Mouse (Mus musculus) gastrocnemius, postnatal 36 days (tissue): ENCODE results near the gene Gm37240. TPM values are rescaled to one million over a fixed set of nuclear protein-coding genes. Genes with fewer than 3 reads are reported as not detected.
A peak's percentile ranks its signal among the peaks of the same experiment; 100 is the strongest.
"Not testable (repeated sequence)": the region's sequence is repeated elsewhere in the genome, so short reads cannot be mapped to it uniquely, and the experiment has no call there.

Source experiments
- DNase-seq, 2 experiments: peaks; one replicate each; pipeline ENCODE4 v3.0.0; 2022
- intact Hi-C: fragments of 180-260 bp; cut with DNase I; formaldehyde crosslinking; loops from one replicate; pipeline ENCODE4 v1.15.1; 2025
- total RNA-seq, 2 experiments: library from RNA; stranded (reverse); gene quantifications; 2 replicates each; pipeline ENCODE4 v1.2.3; 2021

The Gm37240 gene
- total RNA-seq, 2 experiments from 2014 or later = 35.6 to 41.7 TPM

DNA sequence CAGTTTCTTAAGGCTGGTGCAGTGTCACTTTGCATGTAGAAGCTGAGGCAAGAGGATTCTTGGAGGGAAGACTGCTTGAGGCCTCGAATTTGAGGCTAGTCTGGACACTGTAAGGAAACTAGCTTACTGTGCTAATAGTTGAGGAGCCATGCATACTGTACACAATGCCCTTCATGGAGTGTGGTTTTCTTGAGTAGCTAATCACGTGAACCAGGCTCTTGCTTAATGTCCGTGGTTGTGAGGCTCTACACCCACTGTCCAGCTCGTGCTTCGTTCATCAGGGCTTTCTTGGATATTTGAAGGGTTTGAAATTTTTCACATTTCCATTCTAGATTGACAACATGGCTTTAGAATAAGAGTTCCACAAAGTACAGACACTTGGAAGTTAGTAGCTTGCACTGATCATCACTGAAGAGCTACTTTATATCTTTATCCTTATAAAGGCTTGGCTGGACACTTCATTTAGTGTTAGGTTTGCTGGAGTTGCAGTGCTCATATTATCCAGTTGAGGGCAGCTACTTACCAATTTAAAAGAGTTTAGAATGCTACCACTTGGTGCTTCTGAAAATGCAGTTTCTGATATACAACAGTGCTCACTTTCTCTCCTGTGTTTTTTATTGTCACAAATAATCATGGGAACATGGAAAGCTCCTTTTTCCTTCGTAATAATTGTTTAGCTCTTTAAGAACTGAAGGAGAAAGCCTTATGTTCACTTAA is 965.5 kb downstream of the Gm37240 start:
- DNase-seq = no peak

DNA sequence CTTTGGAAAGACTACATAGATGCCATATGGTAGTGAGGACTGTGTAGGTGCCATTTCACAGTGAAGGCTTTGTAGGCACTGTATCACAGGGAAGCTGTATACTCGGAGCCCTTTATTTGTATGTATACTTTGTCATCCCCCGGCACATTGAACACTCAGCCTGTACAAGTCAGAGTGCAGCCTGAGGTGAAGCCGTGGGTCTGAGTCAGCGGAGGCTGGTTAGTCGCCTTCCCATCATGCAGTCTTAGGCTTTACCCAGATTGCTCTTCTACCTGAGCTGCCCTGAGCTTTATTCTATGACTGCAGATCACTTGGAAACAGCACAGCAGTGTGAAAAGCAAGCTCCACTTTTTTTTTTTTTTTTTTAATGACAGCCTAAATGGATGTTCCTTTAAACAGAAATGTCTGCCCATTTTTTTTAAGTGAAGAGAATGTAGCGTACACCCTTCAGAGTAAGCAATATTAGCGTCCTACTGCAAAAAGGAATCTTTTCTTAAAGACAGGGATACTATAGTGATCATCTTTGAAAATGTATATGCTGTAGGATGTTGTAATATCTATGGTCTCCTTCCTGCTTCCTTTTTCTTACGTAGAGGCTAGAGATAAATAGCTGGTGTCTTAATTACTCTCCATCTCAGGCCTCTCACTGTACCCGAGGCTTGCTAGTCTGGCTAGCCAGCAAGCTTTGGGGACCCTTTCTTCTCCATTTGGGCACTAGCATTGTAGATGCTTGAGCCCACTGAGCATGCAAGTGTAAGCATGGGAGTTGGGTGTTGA is 969.2 kb downstream of the Gm37240 start:
- intact Hi-C loops = loop anchor here (10.0 kb wide), 1 partner anchor 1217 kb away; no protein-coding TSS in a partner anchor

More for the DNA sequence above, 965.5 kb downstream of the Gm37240 start:
- intact Hi-C loops = loop anchor here (5.0 to 10.0 kb wide), 4 partner anchors 355 to 1003 kb away; partner anchors contain the start of gene Gatb

DNA sequence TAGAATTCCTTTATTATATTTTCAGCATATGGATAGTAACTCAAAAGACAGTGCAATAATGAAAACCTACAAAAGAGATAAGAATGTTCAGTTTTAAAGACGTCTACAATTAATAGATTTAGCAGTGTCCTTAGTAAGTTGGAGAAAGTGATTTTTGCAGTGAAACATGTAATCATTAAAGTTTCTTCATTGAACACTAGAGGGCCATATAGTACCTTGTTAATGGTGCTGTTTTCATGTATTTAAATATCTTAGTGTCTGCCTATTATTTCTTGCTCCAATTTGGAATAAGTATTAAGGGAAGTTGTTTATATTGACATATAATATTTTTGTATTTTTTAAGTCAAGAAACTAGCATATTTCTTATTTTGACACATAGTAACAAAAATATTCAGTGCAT is 973.0 kb downstream of the Gm37240 start:
- intact Hi-C loops = loop anchor here (10.0 kb wide), 1 partner anchor 1221 kb away; no protein-coding TSS in a partner anchor
- no peak for DNase-seq

More for the DNA sequence above, 969.2 kb downstream of the Gm37240 start:
- DNase-seq = no peak

DNA sequence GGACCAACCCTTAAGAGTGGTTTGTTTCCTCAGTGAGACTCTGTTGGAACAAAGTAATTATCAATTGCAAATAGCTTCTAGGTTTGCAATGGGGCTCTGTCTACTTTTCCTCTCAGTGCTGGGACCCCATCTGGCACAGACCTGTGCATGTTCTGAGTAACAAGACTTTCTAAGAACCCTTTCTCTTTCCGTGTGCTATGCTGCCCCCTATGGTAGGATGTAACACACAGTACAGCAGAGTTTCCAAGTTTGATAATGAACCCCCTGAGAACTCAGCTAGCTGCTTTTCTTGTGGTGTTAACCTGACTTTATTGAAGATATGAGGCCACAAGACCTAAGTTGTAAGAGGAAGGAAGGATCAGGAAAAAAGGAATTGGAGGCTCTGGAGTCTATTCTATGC is 980.8 kb downstream of the Gm37240 start:
- intact Hi-C loops = loop anchor here (5.0 to 10.0 kb wide), 3 partner anchors 214 to 562 kb away; no protein-coding TSS in a partner anchor
- no peak for DNase-seq

DNA sequence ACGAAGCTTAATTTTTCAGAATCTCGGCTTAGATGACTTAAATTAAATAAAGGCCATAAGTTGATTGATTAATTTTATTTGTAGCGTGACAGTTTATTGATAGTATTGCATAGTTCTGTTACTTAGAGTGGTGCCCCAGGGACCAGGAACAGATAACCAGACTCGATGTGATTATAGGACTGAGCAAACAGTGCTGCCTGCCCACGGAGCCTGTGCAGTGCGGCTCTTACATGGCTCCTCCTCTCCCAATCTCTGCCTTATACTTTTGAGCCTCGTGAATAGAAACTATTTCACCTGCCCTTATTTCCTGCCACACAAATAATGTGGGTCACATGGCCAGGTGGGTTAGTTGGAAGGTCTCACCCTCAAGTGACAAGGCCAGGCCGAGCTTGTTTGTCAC is 989.4 kb downstream of the Gm37240 start:
- intact Hi-C loops = no loop called here
- no peak for DNase-seq

DNA sequence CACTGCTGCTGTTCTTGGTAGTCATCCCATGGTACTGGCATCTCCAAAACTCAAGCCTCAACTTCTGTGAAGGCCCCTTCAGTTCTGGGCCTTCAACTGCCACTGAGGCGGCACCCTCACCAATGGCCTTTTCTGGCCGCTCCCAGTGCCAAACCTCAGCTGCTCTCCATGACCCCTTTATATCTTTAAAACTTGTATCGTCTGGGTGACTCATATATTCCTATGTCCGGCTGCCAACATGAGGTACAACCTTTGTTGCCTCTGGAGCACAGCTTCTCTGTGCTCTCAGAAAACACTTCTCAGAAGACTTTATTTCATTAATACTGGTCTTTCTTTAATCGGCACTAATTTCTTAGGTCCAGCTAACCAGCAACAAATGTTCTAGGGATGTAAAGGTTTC is 996.3 kb downstream of the Gm37240 start:
- intact Hi-C loops = no loop called here
- no peak for DNase-seq

DNA sequence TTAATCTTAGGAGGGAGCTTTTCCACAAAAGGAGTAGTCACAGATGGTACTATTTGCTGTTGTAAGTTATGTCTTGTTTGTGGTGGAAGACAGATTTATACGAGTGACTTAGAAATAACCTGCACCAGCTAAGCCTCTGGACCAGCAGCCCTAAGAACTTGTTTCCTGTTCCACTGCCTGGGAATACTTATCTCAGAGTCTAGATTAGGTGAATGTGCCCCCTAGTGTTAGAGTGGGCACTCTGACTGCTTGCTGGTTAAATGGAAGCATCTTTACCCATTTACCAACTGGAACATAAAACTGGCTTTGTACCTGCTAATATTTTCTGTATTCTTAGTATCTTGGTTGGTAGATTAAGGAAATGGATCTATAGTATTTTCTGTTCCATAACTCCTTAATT is 997.7 kb downstream of the Gm37240 start:
- intact Hi-C loops = no loop called here
- DNase-seq = no peak

DNA sequence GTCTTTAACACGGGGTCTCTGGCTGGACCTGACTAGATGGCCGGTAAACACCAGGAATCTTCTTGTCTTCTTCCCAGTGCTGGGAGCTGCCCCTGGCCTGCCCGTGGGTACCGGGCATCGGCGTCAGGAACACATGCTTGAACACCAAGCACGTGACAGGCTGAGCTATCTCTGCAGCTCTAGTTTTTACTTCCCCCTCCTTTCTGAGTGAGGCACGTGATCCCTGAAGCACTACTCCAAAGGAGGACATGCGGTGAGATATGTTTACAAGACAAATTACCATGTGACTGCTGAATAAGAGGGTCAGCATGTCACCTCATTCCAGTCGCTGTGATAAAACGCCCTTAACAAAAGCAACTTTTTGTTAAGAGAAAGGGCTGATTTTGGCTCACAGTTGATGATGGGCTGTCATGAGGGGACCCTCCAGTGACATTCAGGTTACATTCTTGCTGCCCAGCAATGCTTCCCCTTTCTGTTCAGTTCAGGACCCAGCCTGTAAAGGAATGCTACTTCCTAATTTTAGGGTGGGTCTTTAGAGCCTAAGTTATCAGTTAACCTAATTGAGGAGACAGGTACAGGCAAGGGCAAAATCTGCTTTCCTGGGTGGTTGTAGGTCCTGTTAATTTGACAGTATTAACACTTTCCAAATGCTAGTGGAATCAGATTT is 1003.4 kb downstream of the Gm37240 start:
- no peak for DNase-seq
- intact Hi-C loops = no loop called here

DNA sequence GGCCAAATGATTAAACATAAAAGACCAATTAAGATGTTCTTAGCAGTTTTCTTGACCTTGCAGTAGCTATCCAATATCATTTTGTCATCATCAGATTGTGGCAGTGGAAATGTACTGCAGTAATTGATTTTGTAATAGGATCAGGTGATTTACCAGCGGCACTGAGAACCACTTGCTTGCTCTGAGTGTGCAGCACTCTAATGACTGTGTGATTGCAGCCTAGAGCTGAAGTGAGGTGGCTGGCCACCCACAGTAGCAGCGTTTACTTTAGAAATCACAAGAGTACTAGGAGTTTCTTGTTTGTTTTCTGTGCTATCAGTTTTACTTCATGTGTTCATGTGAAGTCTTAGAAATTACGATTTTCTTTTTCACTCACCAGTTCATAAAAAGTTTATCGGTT is 1011.1 kb downstream of the Gm37240 start:
- intact Hi-C loops = no loop called here
- no peak for DNase-seq

DNA sequence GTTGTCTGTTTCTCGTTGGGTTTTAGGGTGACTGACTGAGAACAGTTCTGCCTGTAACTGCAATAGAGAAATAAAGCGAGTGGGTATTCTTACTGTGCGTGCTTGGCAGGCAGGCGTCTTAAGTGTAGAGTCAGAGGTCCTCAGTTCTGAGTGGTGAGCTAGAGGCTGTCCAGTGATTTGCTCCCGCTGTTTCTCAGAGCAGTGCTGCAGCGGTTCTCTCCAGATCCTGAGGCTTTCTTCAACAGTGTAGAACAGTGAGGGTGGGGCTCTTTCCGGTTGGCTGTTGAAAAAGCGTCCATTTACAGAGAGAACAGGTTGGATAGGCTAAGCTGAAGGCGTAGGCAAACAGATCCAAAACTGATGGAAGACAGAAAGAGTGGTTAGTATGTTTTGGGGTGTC is 1012.0 kb downstream of the Gm37240 start:
- intact Hi-C loops = no loop called here
- no peak for DNase-seq

DNA sequence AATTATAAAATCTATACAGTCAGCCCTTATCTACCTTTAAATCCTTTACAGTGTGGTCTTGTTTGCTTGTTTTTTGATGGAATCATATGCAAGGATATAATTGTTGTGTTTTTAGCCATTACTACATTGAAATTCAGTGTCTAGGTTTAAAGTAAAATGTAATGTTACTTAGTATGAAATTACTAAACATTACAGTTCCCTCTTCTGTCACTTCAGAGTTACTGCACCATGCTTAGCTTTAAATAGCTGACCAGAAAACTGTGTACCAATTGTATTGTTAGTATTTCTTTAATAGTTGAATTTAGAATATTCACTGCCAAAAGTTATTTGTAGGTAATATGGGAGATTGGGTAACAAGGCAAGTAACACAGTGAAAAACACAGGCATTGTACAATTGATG is 1017.2 kb downstream of the Gm37240 start:
- DNase-seq = no peak
- intact Hi-C loops = no loop called here

DNA sequence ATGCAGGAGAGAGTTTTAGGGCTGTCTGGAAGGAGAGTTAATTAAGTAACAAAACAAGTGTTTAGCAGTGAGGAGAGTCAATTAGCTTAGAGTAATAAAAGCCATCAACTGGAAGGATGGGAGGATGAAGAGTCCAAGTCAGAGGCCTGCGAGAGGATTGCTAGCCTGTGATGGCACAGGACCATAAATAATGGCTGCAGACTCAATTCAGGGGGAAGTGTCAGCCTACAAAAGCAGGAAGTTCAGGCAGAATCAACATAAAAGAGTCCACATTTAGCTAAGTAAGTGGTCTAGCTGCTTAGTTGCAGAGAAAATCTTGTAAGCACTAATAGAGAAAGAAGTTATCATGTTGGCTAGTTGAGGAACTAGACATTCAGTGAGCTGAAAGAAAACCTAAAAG is 1019.3 kb downstream of the Gm37240 start:
- intact Hi-C loops = no loop called here
- DNase-seq = no peak

DNA sequence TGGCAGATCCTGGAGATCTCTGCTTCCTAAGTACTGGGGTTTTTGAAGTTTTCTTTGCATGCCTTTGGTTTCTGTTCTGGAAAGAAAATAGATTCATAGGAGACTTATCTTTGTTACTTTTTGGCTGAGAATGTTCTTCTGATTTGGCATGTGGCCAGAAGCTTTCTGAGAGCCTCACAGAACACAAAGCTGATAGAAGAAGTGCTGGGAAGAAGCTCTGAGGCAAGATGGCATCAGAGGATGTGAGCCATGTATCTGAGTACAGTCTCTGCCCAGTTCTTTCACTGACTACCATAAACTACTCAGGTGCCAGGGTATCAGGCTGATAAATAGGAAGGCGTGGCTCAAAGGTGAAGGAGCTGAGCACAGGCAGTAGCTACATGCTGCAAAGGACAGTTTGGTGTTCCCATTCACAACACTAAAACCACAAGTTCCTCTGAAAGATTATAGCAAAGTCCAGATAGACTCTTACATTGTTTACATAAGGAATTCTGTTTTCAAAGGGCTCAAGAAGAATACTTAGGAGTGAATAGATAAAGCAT is 1019.8 kb downstream of the Gm37240 start:
- intact Hi-C loops = no loop called here
- DNase-seq = no peak

DNA sequence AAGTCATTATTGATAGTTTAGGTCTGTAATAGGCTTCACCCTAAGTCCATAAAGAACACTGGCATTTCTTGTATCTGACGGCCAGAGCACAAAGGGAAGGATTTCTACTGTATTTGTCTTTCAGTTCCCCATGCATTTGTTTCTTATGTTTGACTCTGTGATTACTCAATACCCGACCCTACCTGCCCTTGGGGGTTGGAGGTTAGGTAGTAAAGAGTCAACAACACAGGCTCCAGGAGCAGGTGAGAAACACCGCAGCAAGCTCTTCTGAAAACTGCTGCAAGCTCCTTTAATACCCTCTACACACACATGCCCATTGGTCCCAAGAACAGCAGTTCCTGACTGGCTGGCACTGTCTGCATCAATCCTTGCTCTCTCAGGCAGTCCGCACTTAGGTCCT is 1020.5 kb downstream of the Gm37240 start:
- DNase-seq = no peak
- intact Hi-C loops = no loop called here

DNA sequence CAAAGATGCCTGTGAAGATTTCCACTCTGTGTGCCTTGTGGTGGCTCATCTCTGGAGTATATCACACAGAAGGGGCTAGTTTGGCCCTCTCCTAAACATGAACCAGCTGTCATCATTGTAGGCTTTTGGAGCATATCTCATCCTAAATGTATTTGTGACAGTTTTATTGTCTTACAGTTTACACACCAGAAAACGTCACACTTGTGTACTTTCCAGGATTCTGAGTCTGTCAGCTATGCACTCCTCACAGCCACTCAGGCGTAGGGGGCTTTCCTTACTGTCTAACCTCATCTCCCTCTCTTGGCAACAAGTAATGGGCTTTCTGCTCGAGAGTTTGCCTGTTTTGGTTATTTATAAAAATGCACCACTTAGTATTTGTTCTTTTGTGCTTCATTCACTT is 1021.6 kb downstream of the Gm37240 start:
- intact Hi-C loops = no loop called here

DNA sequence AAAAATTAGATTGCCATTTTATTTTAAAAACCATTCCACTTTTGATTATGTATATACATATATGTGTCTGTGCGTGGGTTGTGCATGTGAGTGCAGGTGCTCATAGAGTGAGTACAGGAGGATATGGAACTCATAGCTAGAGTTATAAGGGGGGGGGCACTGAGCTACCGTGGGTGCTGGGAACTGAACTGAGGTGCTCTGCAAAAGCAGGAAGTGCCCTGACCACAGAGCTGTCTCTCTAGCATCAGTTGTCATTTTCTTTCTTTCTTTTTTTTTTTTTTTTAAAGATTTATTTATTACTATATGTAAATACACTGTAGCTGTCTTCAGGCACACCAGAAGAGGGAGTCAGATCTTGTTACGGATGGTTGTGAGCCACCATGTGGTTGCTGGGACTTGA is 1025.5 kb downstream of the Gm37240 start:
- DNase-seq, intact Hi-C loops: not testable (repeated sequence)

More for the DNA sequence above, 1021.6 kb downstream of the Gm37240 start:
- DNase-seq = no peak

DNA sequence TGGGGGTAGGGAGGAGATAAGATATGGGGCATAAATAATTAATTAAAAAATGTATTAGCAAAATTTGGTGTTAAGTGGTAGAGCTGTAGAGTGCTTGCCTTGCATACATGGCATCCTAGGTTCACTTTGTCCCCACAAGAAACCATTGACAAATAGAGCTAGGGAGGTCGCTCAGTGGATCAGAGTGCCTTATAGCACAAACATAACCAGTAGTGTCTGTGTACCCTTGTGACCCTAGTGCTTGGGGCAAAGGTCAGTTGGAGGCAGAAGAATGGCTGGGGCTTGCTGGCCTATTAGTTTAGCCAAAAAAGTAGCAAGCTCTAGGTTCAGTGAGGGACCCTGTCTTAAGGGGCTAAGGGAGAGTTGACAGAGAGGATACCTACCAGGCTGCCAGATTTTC is 1026.6 kb downstream of the Gm37240 start:
- intact Hi-C loops = no loop called here
- DNase-seq = no peak

DNA sequence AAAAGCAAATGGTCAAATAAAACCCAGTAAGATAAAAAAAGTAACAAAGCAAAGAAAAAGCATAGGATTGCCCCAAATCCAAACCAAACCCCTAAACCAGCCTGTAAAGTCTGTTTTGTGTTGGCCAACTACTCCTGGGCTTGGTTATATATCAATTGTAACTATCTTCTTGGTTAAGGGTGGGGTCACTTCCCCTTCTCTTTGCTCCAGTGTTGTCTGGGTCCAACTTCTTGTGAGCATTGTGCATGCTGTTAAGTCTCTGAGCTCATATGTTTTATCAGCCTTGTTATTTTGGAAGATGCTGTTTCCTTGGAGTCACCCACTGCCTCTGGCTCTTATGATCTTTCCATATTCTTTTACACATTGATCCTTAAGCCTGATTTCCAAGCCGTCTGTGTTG is 1032.9 kb downstream of the Gm37240 start:
- DNase-seq = no peak
- intact Hi-C loops = no loop called here

DNA sequence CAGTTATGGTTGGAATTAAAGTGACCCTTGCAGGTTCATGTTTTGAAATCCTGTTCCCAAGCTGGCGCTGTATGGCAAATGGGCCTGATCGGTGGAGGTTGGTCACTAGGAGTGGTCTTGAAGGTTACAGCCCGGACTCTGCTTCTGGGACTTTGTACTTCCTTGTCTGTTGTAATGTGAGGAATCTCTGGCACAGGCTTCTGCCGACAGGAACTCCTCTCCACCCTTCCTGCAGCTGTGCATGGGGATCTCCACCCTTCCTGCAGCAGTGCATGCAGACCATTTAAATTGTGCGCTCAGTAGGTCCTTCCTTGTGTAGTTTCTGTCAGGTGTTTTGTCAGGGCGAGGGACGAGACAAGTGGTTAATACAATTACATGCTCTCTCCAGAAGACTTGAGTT is 1034.4 kb downstream of the Gm37240 start:
- peak; percentile 4 to 18 for DNase-seq
- intact Hi-C loops = no loop called here

DNA sequence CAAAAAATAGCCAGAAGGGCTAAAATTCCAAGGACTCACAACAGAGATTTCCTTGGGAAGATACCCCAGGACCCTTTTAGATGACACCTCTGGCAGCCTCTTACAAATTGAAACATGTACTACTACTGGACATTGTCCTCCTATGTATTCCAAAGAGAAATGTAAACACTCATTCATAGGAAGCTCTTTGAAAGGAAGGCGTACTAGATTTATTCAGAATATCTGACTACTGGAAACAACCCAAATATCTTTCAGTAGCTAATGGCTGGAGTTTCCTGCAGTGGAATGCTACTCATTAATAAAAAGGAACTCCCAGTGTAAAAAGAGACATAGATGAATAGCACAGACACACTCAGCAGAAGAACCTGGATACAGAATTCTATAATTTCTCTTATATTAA is 1035.5 kb downstream of the Gm37240 start:
- intact Hi-C loops = no loop called here
- no peak for DNase-seq

DNA sequence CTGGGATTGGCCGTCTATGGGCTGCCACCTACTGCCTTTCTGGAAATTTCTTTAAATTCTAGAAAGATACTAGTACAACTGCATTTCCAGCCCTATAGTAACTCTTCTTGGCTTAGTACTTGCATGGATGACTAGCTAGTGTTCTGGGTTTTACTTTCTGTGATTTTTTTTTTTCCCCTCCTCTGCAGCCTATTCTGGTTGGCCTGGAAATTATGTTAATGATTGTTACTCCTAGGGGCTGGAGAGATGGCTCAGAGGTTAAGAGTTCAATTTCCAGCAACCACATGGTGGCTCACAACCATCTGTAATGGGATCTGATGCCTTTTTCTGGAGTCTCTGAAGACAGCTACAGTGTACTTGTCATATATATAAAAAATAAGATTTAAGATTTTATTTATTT is 1036.9 kb downstream of the Gm37240 start:
- no peak for DNase-seq
- intact Hi-C loops = no loop called here
